Mouse (Mus musculus): ENCODE results near the gene Aqr.

Gene Aqr

GRCm38 (mm10) chr2:114059608-114060007, 127.2 kb downstream of the Aqr start:
- DNase-seq: no peak

- no peak for DNase-seq
Observed at GRCm38 (mm10) chr2:114058226-114058796, 128.5 kb downstream of the Aqr start.

- DNase-seq: no peak
Observed at GRCm38 (mm10) chr2:114057303-114057853, 129.4 kb downstream of the Aqr start.

GRCm38 (mm10) chr2:114054129-114054528, 132.7 kb downstream of the Aqr start:
- no peak for DNase-seq

GRCm38 (mm10) chr2:114052696-114053598, 133.9 kb downstream of the Aqr start, which contains the start of gene Actc1:
Gene Actc1, minus strand, starts transcription at chr2:114053548.
- no peak for DNase-seq

- no peak for DNase-seq
Observed at GRCm38 (mm10) chr2:114051871-114052241, 135.0 kb downstream of the Aqr start.
